Mouse (Mus musculus) heart, postnatal 0 days (tissue): ENCODE data around the gene Pdxdc1. TPM values are rescaled to one million over a fixed set of nuclear protein-coding genes. Genes with fewer than 3 reads are reported as not detected.
A peak's percentile ranks its signal among the peaks of the same experiment; 100 is the strongest.

ENCODE experiments used
- ATAC-seq: fragments of 200-750 bp; cut with Nextera tagmentation; 2 replicates; pipeline ENCODE4 v1.8.0; 2017; ENCODE audit warnings: low read depth, moderate number of reproducible peaks, moderate library complexity; ENCODE audit not compliant: insufficient read depth
- DNase-seq: peaks from one replicate; pipeline ENCODE4 v3.0.0-alpha.2; 2016; ENCODE audit warnings: low spot score
- H3K27ac ChIP-seq: fragments of 300-500 bp; sonication (generic); 2 replicates; pipeline ENCODE4 v1.5.1; 2014; ENCODE audit warnings: low read depth, mild to moderate bottlenecking
- H3K27me3 ChIP-seq: fragments of 300-500 bp; sonication (generic); 2 replicates; pipeline ENCODE4 v1.6.1; 2014; ENCODE audit warnings: low read length, mixed read lengths; ENCODE audit not compliant: control insufficient read depth, insufficient read depth
- H3K36me3 ChIP-seq: fragments of 300-500 bp; sonication (generic); replicated peaks from 2 replicates; pipeline ENCODE4 v1.6.1; 2014; ENCODE audit warnings: low read length, mixed read lengths; ENCODE audit not compliant: control insufficient read depth, insufficient read depth
- H3K4me1 ChIP-seq: fragments of 300-500 bp; sonication (generic); 2 replicates; pipeline ENCODE4 v1.6.1; 2014; ENCODE audit warnings: antibody characterized with exemption; ENCODE audit not compliant: control insufficient read depth, insufficient read depth
- H3K4me2 ChIP-seq: fragments of 300-500 bp; sonication (generic); 2 replicates; pipeline ENCODE4 v1.6.1; 2014; ENCODE audit warnings: low read depth, mild to moderate bottlenecking, low read length, moderate library complexity
- H3K4me3 ChIP-seq: fragments of 300-500 bp; sonication (generic); 2 replicates; pipeline ENCODE4 v1.5.1; 2014; ENCODE audit warnings: low read depth, low read length
- H3K9ac ChIP-seq: fragments of 300-500 bp; sonication (generic); replicated peaks from 2 replicates; pipeline ENCODE4 v1.6.1; 2014; ENCODE audit warnings: low read depth, low read length, mixed read lengths
- H3K9me3 ChIP-seq: fragments of 300-500 bp; sonication (generic); replicated peaks from 2 replicates; pipeline ENCODE4 v1.6.1; 2016; ENCODE audit warnings: low read length; ENCODE audit not compliant: control insufficient read depth
- CTCF ChIP-seq: IDR thresholded peaks from 2 replicates; pipeline ENCODE4 v1.5.1; 2016; ENCODE audit warnings: antibody characterized with exemption, control low read depth, low read depth
- EP300 ChIP-seq: IDR thresholded peaks from 2 replicates; pipeline ENCODE4 v1.6.1; 2016; ENCODE audit warnings: antibody characterized with exemption, low read depth
- WGBS: fragments of 180-500 bp; shearing (Covaris S2); extraction: QIAGEN DNeasy Blood & Tissue Kit; methylation state at CpG from one replicate; pipeline ENCODE4 v1.1.7; 2014; 5-methylcytosine and 5-hydroxymethylcytosine counted together
- polyA plus RNA-seq: library from polyadenylated mRNA; unstranded; fragments of >200 nt; fragmentation: Nextera tagmentation; extraction: Ambion mirVana; gene quantifications from 2 replicates; pipeline ENCODE4 v1.2.1, GENCODE M21; 2015
- total RNA-seq: library from RNA; depleted of rRNA; stranded (reverse); fragments of >200 nt; gene quantifications from 2 replicates; pipeline ENCODE4 v1.2.3, GENCODE M21; 2014; ENCODE audit warnings: low replicate concordance

Pdxdc1 gene
- total and polyA plus RNA-seq, 2 experiments from 2014 or later, result 49.9 to 75.6 TPM

DNA sequence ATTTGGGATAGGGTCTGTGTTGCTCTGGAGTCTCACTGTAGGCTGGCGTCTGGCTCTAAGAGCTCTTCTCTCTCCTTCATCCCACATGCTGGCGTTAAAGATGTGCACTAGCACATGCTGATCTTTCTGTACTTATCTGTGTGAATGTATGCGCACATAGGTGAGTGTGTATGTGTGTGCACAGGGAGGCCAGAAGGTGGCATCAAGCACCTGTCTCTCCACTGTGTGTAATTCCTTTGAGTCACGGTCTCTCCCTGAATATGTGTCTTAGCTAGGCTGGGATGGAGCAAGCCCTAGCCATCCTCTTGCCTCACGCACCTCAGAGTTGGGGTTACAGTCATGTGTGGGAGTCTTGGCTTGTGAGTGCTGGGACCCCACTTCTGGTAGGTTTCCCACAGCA is 82.2 kb downstream of the Pdxdc1 start:
- Histone ChIP-seq H3K27ac (no peak overlapping the region), H3K36me3 (no peaks in the 10 kb centered on the region), H3K4me1 (0 out of 2 replicates have a peak, but pooled peaks cover 7% of the 10 kb centered on the region), H3K27me3 (no peaks in the 10 kb centered on the region), H3K9me3 (no peaks in the 10 kb centered on the region), H3K4me2 (no peak overlapping the region), H3K4me3 (no peak overlapping the region), H3K9ac (no peak overlapping the region)
- no peak for DNase-seq
- 95% methylated on average over 5 of the region's 5 CpGs for WGBS
- no peak for ATAC-seq
- TF ChIP-seq CTCF (0 out of 2 replicates have a peak, but pooled peaks have one; percentile 4), EP300 (no peak)

DNA sequence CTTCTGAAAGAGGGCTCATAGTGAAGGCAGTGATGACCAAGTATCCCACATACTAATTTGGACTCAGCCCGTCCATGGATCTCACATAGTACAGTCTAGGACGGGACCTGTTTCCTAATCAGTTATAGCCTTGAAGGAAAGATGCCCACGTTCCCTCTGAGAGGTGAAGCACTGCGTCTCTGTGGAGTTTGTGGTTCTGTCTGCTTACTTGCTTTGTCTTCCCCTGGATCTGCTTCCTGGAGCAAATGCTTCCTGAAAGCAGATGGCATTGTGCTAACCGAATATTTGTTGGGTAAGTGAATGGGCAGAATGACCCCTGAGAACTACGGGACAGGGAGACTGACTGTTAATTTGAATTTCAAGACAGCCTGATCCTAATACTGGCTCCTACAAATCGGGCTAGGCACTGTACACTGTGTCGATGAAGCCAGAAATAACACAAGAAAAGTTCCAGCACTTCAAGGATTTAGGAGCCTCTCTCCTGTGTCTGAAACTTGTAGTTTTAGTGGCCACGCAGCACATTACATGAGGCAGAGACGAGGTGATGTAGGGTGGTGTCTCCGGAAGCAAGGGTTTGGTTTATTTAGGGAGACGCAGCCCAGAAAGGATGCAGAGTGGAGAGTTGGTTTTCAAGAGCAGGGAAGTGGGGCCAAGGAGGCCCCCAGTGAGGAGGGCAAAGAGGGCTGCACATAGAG is 83.0 kb downstream of the Pdxdc1 start:
- TF ChIP-seq CTCF, result no peak
- no peak for TF ChIP-seq EP300
- H3K27ac ChIP-seq, result peak overlapping the region; percentile 97; the same call in 1 of the 2 replicates
- 16% methylated on average over 12 of the region's 12 CpGs for WGBS
- H3K9me3 ChIP-seq, result no peaks in the 10 kb centered on the region
- H3K27me3 ChIP-seq, result no peaks in the 10 kb centered on the region
- ATAC-seq (no peak), DNase-seq (peak; percentile 11)
- H3K4me2 ChIP-seq, result peak overlapping the region; percentile 87
- peak overlapping the region; percentile 91 for H3K4me3 ChIP-seq
- H3K36me3 ChIP-seq, result no peaks in the 10 kb centered on the region; the same call in 1 of the 2 replicates
- peak overlapping the region; percentile 92 for H3K9ac ChIP-seq
- 0 out of 2 replicates have a peak, but pooled peaks cover 7% of the 10 kb centered on the region for H3K4me1 ChIP-seq

DNA sequence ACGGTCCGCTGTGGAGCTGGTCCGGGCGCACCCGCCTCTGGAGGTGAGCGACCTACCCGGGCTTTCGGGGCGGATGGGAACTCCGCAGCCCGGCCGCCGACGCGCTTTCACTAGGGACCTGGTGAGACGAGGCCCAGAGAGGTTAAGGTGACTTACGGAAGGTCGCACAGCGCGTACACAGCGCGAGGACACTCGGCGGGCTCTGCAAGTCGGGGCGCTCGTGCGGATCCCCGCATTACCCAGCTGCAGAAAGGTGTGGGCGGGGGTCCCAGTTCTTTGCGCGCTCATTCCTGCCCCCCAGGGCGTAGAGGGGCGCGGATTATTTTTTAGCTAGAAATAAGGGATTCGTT is 83.6 kb downstream of the Pdxdc1 start:
- Histone ChIP-seq H3K9me3 (no peaks in the 10 kb centered on the region), H3K4me1 (0 out of 2 replicates have a peak, but pooled peaks cover 7% of the 10 kb centered on the region), H3K36me3 (peaks cover 4% of the 10 kb centered on the region; the same call in 1 of the 2 replicates), H3K27ac (peak overlapping the region; percentile 97), H3K27me3 (no peaks in the 10 kb centered on the region), H3K4me2 (peak overlapping the region; percentile 87), H3K9ac (peak overlapping the region; percentile 92), H3K4me3 (peak overlapping the region; percentile 91)
- WGBS, result under 1% methylated on average over 34 of the region's 36 CpGs
- DNase-seq (no peak), ATAC-seq (peak; percentile 34)
- TF ChIP-seq CTCF (no peak), EP300 (peak; percentile 43; the same call in 1 of the 2 replicates)

DNA sequence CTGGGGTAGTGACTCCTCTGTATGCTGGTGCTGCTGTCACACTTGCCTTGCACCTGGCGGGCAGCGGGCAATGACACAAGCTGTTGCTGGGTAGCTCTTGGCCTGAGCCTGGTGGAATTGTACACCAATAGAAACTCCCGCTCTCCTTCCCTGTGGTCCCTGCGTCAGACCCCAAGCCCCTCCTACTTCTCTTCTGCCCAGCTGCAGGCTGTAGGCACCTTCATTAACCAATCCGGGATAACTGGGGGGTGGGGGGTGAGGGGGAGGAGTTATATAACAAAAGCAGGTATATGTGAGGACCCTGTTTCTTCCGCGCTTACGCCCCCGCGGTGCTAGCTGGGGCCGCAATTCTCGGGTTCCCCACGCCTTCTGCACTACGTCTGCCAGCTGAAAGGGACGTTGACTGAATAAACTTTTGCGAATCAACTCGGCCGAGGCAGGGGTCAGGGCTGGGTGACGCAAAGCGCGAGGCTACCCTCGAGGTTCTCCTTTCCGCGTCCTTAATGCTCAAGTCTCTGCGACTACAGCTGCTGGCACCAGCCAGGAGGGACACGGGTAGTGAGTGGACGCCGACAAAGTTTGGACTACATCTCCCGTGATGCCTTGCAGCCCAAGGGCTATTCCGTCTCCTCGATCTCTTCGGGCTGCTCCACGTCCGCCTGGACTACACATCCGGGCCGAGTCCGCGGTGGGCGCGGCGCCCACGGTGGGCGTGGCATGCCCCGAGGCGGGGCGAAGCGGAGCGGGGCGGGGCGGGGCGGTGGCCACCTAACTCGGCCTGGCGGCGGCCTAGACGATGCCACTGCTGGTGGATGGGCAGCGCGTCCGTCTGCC is 84.2 kb downstream of the Pdxdc1 start, which contains the start of gene Ntan1:
Ntan1 (plus strand) TSS at position 286 of the 834 bp plus-strand sequence.
- peak; percentile 97 for DNase-seq
- Histone ChIP-seq H3K4me2 (peak within 1 kb of the TSS; percentile 87), H3K9ac (peak within 1 kb of the TSS; percentile 92), H3K4me1 (0 out of 2 replicates have a peak, but pooled peaks cover 7% of the 10 kb centered on the region), H3K36me3 (peaks cover 10% of the 10 kb centered on the region), H3K27me3 (no peaks in the 10 kb centered on the region), H3K4me3 (peak within 1 kb of the TSS; percentile 91), H3K27ac (peak within 1 kb of the TSS; percentile 97), H3K9me3 (no peaks in the 10 kb centered on the region)
- whole genome bisulfite sequencing, result 1% methylated on average over 55 of the region's 58 CpGs
- peak; percentile 96 for ATAC-seq
- no peak for TF ChIP-seq CTCF
- 0 out of 2 replicates have a peak, but pooled peaks have one; percentile 20 for TF ChIP-seq EP300

DNA sequence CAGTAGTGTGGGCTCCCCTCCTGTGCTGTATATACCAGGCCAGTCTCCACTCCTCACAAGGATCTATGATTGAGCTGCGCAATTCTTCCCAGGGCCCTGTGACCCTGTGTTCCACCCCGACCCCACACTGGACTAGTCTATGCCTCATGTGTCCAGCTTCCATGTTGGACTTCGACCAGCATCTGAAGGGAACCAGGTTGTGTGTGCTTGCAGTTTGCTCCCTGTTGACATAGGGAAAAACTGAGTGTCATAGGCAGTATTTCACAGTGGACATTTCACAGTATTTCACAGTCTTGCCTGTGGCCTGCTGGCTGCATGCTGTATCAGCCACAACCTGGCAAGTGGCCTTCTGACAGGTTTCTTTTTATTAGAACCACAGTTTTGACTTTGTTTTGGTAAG is 89.7 kb downstream of the Pdxdc1 start:
- no peak overlapping the region for H3K9ac ChIP-seq
- TF ChIP-seq CTCF (no peak), EP300 (no peak)
- DNase-seq (no peak), ATAC-seq (no peak)
- H3K4me1 ChIP-seq, result no peaks in the 10 kb centered on the region
- 92% methylated on average over 3 of the region's 3 CpGs for WGBS
- no peak overlapping the region for H3K4me2 ChIP-seq
- no peaks in the 10 kb centered on the region for H3K27me3 ChIP-seq
- no peak overlapping the region for H3K4me3 ChIP-seq
- peaks cover 64% of the 10 kb centered on the region for H3K36me3 ChIP-seq
- no peak overlapping the region for H3K27ac ChIP-seq
- H3K9me3 ChIP-seq, result no peaks in the 10 kb centered on the region
